Mouse (Mus musculus) subcutaneous adipose tissue, adult 2 months (tissue): ENCODE results near the gene Mcu. TPM values are rescaled to one million over a fixed set of nuclear protein-coding genes. Genes with fewer than 3 reads are reported as not detected.

ENCODE experiments used
- polyA plus RNA-seq: library from polyadenylated mRNA; depleted of rRNA; stranded (reverse); fragments of >200 nt; gene quantifications from 2 replicates; pipeline ENCODE4 v1.2.3, GENCODE M21; 2012; ENCODE audit warnings: low replicate concordance; rRNA removed

The Mcu gene
- polyA plus RNA-seq = 9.7 and 17.9 TPM in 2 replicates

DNA sequence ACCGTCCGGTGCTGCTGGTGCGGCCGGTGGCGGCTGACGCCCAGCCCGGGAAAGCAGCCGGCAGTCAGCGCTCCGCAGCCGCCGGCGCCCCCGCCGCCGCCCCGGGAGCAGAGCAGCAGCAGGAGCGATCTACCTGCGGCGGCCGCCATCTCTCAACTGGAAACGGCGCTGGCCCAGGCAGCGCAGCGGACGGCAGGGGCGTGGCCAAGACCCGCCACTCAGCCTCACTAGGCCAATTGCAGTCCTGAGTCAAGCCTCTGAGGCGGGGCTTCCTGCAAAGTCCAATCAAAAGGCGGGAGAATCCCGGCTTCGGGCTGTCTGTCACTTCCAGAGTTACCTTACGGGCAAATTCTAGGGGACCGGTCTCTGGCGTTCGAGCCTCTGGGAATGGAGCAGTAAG, at the start of gene Mcu:
TSS of gene Mcu (minus strand) at position 171 of the 400 bp plus-strand sequence.

GRCm38 (mm10) chr10:59615981-59616520, 441 bp downstream of the Mcu start, which contains the start of gene Gm10322:
Gm10322 (plus strand) TSS chr10:59616063.

GRCm38 (mm10) chr10:59441735-59442134, 174.8 kb downstream of the Mcu start, which contains the start of gene Oit3:
Oit3 (minus strand) TSS chr10:59441778.

DNA sequence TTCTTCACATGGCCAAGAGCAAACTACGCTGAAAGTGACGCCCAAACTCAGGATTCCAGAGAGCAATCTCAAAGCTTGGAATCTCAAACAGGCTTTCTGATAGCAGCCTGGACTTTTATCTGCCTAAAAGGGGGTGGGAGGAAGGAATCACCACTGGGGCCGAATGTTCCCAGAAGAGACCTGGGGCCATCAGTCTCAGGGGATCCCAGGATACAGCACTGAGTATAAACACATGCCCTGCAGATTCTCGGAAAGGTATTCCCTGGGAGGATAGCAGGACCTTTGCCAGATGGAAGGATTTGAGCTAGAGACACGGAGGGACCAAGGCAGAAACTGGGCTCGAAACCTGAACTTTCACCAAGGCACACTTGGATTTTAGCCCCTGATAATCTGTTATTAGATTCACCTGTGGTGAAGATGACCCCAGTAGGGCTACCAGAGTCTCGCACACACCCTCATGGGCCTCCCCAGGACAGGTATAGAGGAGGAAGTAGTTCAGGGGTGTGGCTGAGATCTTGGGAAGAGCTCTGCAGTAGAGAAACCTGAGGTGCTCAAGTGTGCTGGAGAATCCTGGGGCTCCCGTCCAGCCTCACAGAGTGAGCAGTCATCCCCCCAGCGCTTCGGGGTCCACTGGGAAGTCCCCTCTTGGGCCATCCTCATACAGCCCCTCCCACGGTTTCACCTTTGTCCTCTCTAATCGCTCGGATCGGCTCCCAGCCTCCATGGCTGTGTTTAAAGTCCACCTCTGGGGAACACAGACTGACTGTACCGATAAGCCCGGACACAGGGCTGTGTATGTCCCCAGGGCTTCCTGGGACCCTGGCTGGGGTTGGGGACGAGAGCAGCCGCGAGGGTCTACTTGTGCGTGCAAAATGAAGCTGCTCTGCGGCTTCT, 213.3 kb downstream of the Mcu start, which contains the start of gene Pla2g12b:
TSS of gene Pla2g12b (plus strand) at position 762 of the 894 bp plus-strand sequence.

Other genes with a start within 250 kb of the Mcu start
- 16.3 and 23.8 TPM in 2 replicates for gene Gm10273, start 221.1 kb downstream of the Mcu start, polyA plus RNA-seq
- not detected in 2 replicates for gene Pla2g12b, start 213.0 kb downstream of the Mcu start, polyA plus RNA-seq
- gene Oit3, start 174.9 kb downstream of the Mcu start, polyA plus RNA-seq = 0.34 and 0.85 TPM in 2 replicates
- not detected in 2 replicates for gene Gm10322, start 629 bp downstream of the Mcu start, polyA plus RNA-seq
- 61.0 and 72.4 TPM in 2 replicates for gene Micu1, start 85.8 kb upstream of the Mcu start, polyA plus RNA-seq